Mouse (Mus musculus) midbrain, postnatal 0 days (tissue): ENCODE measurements around the gene Anks3. TPM values are rescaled to one million over a fixed set of nuclear protein-coding genes. Genes with fewer than 3 reads are reported as not detected.

Source experiments
- ATAC-seq: fragments of 200-750 bp; cut with Nextera tagmentation; 2 replicates; pipeline ENCODE4 v1.8.0; 2017; ENCODE audit warnings: moderate number of reproducible peaks, mild to moderate bottlenecking, moderate TSS enrichment, moderate library complexity; ENCODE audit not compliant: low FRiP score
- DNase-seq: peaks from one replicate; pipeline ENCODE4 v3.0.0-alpha.2; 2015; ENCODE audit warnings: low spot score
- H3K27ac ChIP-seq: fragments of 300-500 bp; sonication (generic); 2 replicates; pipeline ENCODE4 v1.5.1; 2014; ENCODE audit warnings: low read depth, mild to moderate bottlenecking, low read length, mixed read lengths
- H3K27me3 ChIP-seq: fragments of 300-500 bp; sonication (generic); 2 replicates; pipeline ENCODE4 v1.6.1; 2014; ENCODE audit warnings: low read length, control low read depth, mixed read lengths; ENCODE audit not compliant: insufficient read depth
- H3K36me3 ChIP-seq: fragments of 300-500 bp; sonication (generic); 2 replicates; pipeline ENCODE4 v1.6.1; 2014; ENCODE audit warnings: low read length, control low read depth, mixed read lengths; ENCODE audit not compliant: insufficient read depth
- H3K4me1 ChIP-seq: fragments of 300-500 bp; sonication (generic); 2 replicates; pipeline ENCODE4 v1.6.1; 2014; ENCODE audit warnings: mild to moderate bottlenecking, control low read depth, antibody characterized with exemption, low read length, mixed read lengths; ENCODE audit not compliant: insufficient read depth
- H3K4me2 ChIP-seq: fragments of 300-500 bp; sonication (generic); 2 replicates; pipeline ENCODE4 v1.6.1; 2014; ENCODE audit warnings: low read depth, mild to moderate bottlenecking, low read length, mixed read lengths; ENCODE audit not compliant: poor library complexity, severe bottlenecking
- H3K4me3 ChIP-seq: fragments of 300-500 bp; sonication (generic); 2 replicates; pipeline ENCODE4 v1.5.1; 2014; ENCODE audit warnings: low read depth, mild to moderate bottlenecking, low read length, moderate library complexity
- H3K9ac ChIP-seq: fragments of 300-500 bp; sonication (generic); replicated peaks from 2 replicates; pipeline ENCODE4 v1.6.1; 2014; ENCODE audit warnings: mild to moderate bottlenecking, low read length, moderate library complexity, mixed read lengths; ENCODE audit not compliant: poor library complexity, severe bottlenecking
- H3K9me3 ChIP-seq: fragments of 300-500 bp; sonication (generic); 2 replicates; pipeline ENCODE4 v1.6.1; 2016; ENCODE audit warnings: low read length, control low read depth
- CTCF ChIP-seq: IDR thresholded peaks from 2 replicates; pipeline ENCODE4 v1.5.1; 2016; ENCODE audit warnings: antibody characterized with exemption, mild to moderate bottlenecking
- WGBS: fragments of 180-500 bp; shearing (Covaris S2); extraction: QIAGEN DNeasy Blood & Tissue Kit; methylation state at CpG from one replicate; pipeline ENCODE4 v1.1.7; 2014; 5-methylcytosine and 5-hydroxymethylcytosine counted together
- polyA plus RNA-seq: library from polyadenylated mRNA; unstranded; fragments of >200 nt; fragmentation: Nextera tagmentation; extraction: Ambion mirVana; gene quantifications from 2 replicates; pipeline ENCODE4 v1.2.1, GENCODE M21; 2015
- total RNA-seq: library from RNA; depleted of rRNA; stranded (reverse); fragments of >200 nt; gene quantifications from 2 replicates; pipeline ENCODE4 v1.2.3, GENCODE M21; 2014; rRNA removed

Anks3 gene
- total and polyA plus RNA-seq, 2 experiments from 2014 or later: 36.7 to 44.3 TPM

DNA sequence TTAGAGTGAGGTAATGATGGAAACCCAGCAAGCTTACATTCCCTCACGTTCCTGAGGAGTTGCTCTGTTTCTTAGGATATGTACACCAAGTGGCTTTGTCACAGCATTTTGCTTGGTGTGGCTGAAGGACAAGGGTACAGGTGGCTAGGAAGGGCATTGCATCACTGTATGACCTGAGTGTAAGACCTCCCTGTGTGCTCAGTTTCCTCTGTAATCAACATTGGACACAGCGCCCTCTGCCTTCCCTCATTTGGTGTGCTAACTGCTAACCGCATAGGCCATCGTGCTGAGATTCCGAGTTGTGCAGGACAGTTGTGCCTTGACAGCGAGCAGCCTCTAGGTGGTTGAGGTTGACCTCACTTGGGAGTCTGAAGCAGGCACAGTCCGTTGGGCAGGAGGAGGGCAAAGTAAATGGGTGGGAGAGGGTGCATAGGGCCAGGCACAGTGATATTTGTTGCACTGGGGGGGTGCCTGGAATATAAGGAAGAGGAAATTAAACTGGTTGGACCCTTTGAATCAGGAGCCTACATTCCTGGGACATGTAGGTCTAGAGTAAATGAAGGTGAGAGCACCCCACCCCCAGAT lies 66.8 kb downstream of the Anks3 start:
- Histone ChIP-seq H3K27me3 (no peaks in the 10 kb centered on the region), H3K9ac (no peak overlapping the region), H3K36me3 (no peaks in the 10 kb centered on the region), H3K9me3 (no peaks in the 10 kb centered on the region), H3K4me2 (no peak overlapping the region), H3K4me1 (no peaks in the 10 kb centered on the region), H3K27ac (no peak overlapping the region), H3K4me3 (no peak overlapping the region)
- WGBS: 50% methylated on average over 7 of the region's 7 CpGs
- TF ChIP-seq CTCF: peak; percentile 19; the same call in 1 of the 2 replicates
- ATAC-seq: no peak
- DNase-seq: no peak

DNA sequence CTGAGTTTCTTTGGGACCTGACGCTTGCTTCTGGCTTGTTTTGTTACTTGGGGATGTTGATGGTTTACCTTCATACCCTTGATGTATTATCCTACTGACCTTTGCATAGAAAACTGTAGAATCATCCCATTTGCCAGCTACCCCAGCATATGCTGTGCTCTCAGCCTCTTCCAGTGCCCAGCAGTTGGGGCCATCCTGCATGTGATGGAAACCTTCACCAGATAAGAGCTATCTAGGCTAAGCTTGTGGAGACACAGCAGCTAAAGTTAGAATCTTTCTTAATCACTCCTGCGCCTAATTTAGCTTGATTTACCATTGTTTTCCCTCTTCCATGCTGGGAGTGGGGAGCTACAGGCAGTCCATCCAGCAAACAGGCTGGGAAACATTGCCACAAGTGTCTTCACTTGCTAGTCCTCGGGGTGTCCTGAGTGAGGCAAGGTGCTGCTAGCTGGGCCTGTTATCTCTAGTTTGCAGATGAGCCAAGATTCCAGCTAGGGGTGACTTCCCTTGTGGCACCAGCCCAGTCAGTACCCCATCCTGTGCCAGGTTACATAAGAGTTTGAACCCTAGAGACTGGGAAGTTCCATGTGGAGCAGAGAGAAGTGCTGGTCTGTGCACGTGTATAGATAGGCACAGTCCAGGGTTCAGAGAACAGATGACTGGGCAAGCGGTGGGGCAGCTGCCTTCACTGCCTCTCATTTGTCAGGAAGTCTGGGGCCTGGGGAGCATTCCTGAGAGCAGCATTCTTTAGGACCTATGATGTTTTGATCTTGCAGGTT lies 67.6 kb downstream of the Anks3 start:
- DNase-seq (no peak), ATAC-seq (no peak)
- WGBS: 83% methylated on average over 5 of the region's 5 CpGs
- H3K36me3 ChIP-seq: no peaks in the 10 kb centered on the region
- H3K4me2 ChIP-seq: no peak overlapping the region
- no peaks in the 10 kb centered on the region for H3K9me3 ChIP-seq
- no peaks in the 10 kb centered on the region for H3K27me3 ChIP-seq
- no peak overlapping the region for H3K4me3 ChIP-seq
- H3K4me1 ChIP-seq: no peaks in the 10 kb centered on the region
- no peak overlapping the region for H3K27ac ChIP-seq
- TF ChIP-seq CTCF: no peak
- no peak overlapping the region for H3K9ac ChIP-seq

DNA sequence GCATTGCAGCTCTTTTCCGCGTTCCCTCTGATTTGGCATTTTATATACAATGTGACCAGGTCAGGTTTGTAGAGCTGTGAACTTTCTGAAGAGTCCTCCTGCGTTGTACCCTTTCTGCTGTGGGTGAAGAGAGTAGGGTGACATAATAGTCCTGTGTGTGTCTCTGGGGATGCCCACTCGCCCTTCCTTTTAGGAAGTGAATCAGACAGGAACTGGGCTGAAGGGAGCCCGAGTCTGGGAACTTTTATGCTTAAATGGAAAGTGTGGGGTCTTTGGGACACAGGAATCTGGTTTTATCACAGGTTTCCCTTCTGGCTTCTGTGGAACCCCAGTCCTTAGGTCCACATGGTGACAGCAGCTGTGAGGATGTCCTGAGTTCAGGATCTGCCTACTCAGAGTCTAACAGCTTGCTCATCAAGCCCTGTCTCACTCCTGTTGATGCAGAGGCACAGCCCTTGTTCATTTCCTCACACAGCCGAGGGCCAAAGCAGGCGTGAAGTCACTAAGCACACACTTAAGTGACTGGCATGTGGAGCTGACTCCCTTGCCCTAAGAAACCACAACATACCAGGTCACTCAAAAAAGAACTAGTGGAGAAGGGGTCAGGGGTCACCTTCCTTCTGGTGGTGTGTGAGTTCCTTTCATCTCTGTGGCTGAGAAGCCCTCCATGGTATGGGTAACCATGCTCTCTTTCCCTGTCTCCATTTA lies 69.7 kb downstream of the Anks3 start:
- H3K27me3 ChIP-seq: no peaks in the 10 kb centered on the region
- no peak overlapping the region for H3K9ac ChIP-seq
- H3K9me3 ChIP-seq: no peaks in the 10 kb centered on the region
- DNase-seq: no peak
- no peak for TF ChIP-seq CTCF
- H3K27ac ChIP-seq: no peak overlapping the region
- no peak overlapping the region for H3K4me2 ChIP-seq
- no peak overlapping the region for H3K4me3 ChIP-seq
- WGBS: 87% methylated on average over 7 of the region's 7 CpGs
- no peaks in the 10 kb centered on the region for H3K4me1 ChIP-seq
- H3K36me3 ChIP-seq: no peaks in the 10 kb centered on the region
- no peak for ATAC-seq

DNA sequence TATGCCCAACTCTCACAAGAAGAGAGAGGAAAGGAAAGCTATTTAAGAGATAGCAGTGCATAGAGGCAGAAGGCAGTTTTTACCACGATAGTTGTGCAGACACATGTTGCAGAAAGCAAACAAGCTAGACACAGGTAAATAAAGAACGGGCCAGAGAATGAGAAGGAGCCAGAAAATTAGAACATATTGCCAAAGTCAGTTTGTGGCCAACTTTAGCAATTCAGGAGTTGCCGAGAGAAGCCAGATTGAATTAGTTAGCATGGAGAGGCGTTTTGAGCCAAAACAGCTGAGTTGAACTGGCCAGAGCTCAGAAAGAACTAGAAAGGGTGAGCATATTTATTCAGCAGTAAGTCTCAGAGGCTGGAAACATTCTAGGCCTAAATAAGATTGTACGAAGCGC lies 71.8 kb downstream of the Anks3 start:
- no peak for TF ChIP-seq CTCF
- H3K27ac ChIP-seq: no peak overlapping the region
- H3K27me3 ChIP-seq: no peaks in the 10 kb centered on the region
- no peaks in the 10 kb centered on the region for H3K36me3 ChIP-seq
- no peak for ATAC-seq
- H3K9ac ChIP-seq: no peak overlapping the region
- H3K9me3 ChIP-seq: no peaks in the 10 kb centered on the region
- WGBS: 78% methylated on average over 6 of the region's 6 CpGs
- peaks cover 13% of the 10 kb centered on the region; the same call in 1 of the 2 replicates for H3K4me1 ChIP-seq
- no peak overlapping the region for H3K4me3 ChIP-seq
- no peak for DNase-seq
- H3K4me2 ChIP-seq: no peak overlapping the region

Other genes starting within 250 kb of the Anks3 start
- 27.5 and 33.5 TPM in 2 replicates for gene Nmral1, start 244.8 kb downstream of the Anks3 start, total RNA-seq
- gene Nmral1, start 244.8 kb downstream of the Anks3 start, polyA plus RNA-seq: 37.1 and 41.2 TPM in 2 replicates
- gene Hmox2, start 237.8 kb downstream of the Anks3 start, total RNA-seq: 37.9 and 43.2 TPM in 2 replicates
- gene Hmox2, start 237.8 kb downstream of the Anks3 start, polyA plus RNA-seq: 92.7 and 102 TPM in 2 replicates
- 122 and 130 TPM in 2 replicates for gene Cdip1, start 173.9 kb downstream of the Anks3 start, total RNA-seq
- gene Cdip1, start 173.9 kb downstream of the Anks3 start, polyA plus RNA-seq: 131 and 139 TPM in 2 replicates
- not detected in 2 replicates for gene 4930562C15Rik, start 128.8 kb downstream of the Anks3 start, total RNA-seq
- gene 4930562C15Rik, start 128.8 kb downstream of the Anks3 start, polyA plus RNA-seq: 0.47 TPM in 1 of 2 replicates, not detected in the other
- 30.3 and 35.0 TPM in 2 replicates for gene Ubald1, start 83.9 kb downstream of the Anks3 start, total RNA-seq
- gene Ubald1, start 83.9 kb downstream of the Anks3 start, polyA plus RNA-seq: 79.9 and 82.5 TPM in 2 replicates
- gene Mgrn1, start 78.0 kb downstream of the Anks3 start, total RNA-seq: 199 and 221 TPM in 2 replicates
- 117 and 127 TPM in 2 replicates for gene Mgrn1, start 78.0 kb downstream of the Anks3 start, polyA plus RNA-seq
- 46.7 and 48.6 TPM in 2 replicates for gene Nudt16l1, start 25.4 kb downstream of the Anks3 start, total RNA-seq
- gene Nudt16l1, start 25.4 kb downstream of the Anks3 start, polyA plus RNA-seq: 103 and 117 TPM in 2 replicates
- not detected in 2 replicates for gene Sept12, start 33.6 kb upstream of the Anks3 start, total RNA-seq
- gene Sept12, start 33.6 kb upstream of the Anks3 start, polyA plus RNA-seq: not detected in 2 replicates
- gene Smim22, start 43.1 kb upstream of the Anks3 start, total RNA-seq: not detected in 2 replicates
- gene Smim22, start 43.1 kb upstream of the Anks3 start, polyA plus RNA-seq: 1.1 TPM in 1 of 2 replicates, not detected in the other
- 115 and 121 TPM in 2 replicates for gene Rogdi, start 49.3 kb upstream of the Anks3 start, total RNA-seq
- gene Rogdi, start 49.3 kb upstream of the Anks3 start, polyA plus RNA-seq: 165 and 175 TPM in 2 replicates
- 176 and 179 TPM in 2 replicates for gene Glyr1, start 85.7 kb upstream of the Anks3 start, total RNA-seq
- 146 and 149 TPM in 2 replicates for gene Glyr1, start 85.7 kb upstream of the Anks3 start, polyA plus RNA-seq
- gene Ubn1, start 85.9 kb upstream of the Anks3 start, total RNA-seq: 28.4 and 28.9 TPM in 2 replicates
- 5.8 and 7.0 TPM in 2 replicates for gene Ubn1, start 85.9 kb upstream of the Anks3 start, polyA plus RNA-seq
- 0.14 and 0.88 TPM in 2 replicates for gene Ppl, start 168.2 kb upstream of the Anks3 start, total RNA-seq
- 0.09 and 0.10 TPM in 2 replicates for gene Ppl, start 168.2 kb upstream of the Anks3 start, polyA plus RNA-seq
- 0.76 and 1.6 TPM in 2 replicates for gene Sec14l5, start 182.9 kb upstream of the Anks3 start, total RNA-seq
- 0.09 and 0.14 TPM in 2 replicates for gene Sec14l5, start 182.9 kb upstream of the Anks3 start, polyA plus RNA-seq
- gene Nagpa, start 239.8 kb upstream of the Anks3 start, total RNA-seq: 8.2 and 12.5 TPM in 2 replicates
- 7.3 and 9.1 TPM in 2 replicates for gene Nagpa, start 239.8 kb upstream of the Anks3 start, polyA plus RNA-seq